Mouse (Mus musculus) hindbrain, embryonic 11.5 days (tissue): ENCODE results near the gene Ubxn2a. TPM values are rescaled to one million over a fixed set of nuclear protein-coding genes. Genes with fewer than 3 reads are reported as not detected.
A peak's percentile ranks its signal among the peaks of the same experiment; 100 is the strongest.

ENCODE experiments used
- ATAC-seq: fragments of 200-750 bp; cut with Nextera tagmentation; 2 replicates; pipeline ENCODE4 v1.8.0; 2017; ENCODE audit warnings: mild to moderate bottlenecking, moderate TSS enrichment, moderate library complexity; ENCODE audit not compliant: low FRiP score
- DNase-seq: peaks from one replicate; pipeline ENCODE4 v3.0.0-alpha.2; 2015; ENCODE audit warnings: low spot score
- H3K27ac ChIP-seq: fragments of 300-500 bp; sonication (generic); 2 replicates; pipeline ENCODE4 v1.5.1; 2014; ENCODE audit warnings: mild to moderate bottlenecking, low read depth, low read length
- H3K27me3 ChIP-seq: fragments of 300-500 bp; sonication (generic); 2 replicates; pipeline ENCODE4 v1.6.1; 2014; ENCODE audit warnings: mild to moderate bottlenecking, low read length, moderate library complexity, mixed read lengths; ENCODE audit not compliant: control insufficient read depth, insufficient read depth
- H3K36me3 ChIP-seq: fragments of 300-500 bp; sonication (generic); 2 replicates; pipeline ENCODE4 v1.6.1; 2014; ENCODE audit warnings: mild to moderate bottlenecking, low read length, moderate library complexity, mixed read lengths; ENCODE audit not compliant: control insufficient read depth, insufficient read depth
- H3K4me1 ChIP-seq: fragments of 300-500 bp; sonication (generic); replicated peaks from 2 replicates; pipeline ENCODE4 v1.6.1; 2014; ENCODE audit warnings: low read length, mixed read lengths; ENCODE audit not compliant: control insufficient read depth, insufficient read depth
- H3K4me2 ChIP-seq: fragments of 300-500 bp; sonication (generic); replicated peaks from 2 replicates; pipeline ENCODE4 v1.6.1; 2014; ENCODE audit warnings: mild to moderate bottlenecking, low read depth, low read length
- H3K4me3 ChIP-seq: fragments of 300-500 bp; sonication (generic); 2 replicates; pipeline ENCODE4 v1.5.1; 2014; ENCODE audit warnings: low read depth, low read length
- H3K9ac ChIP-seq: fragments of 300-500 bp; sonication (generic); 2 replicates; pipeline ENCODE4 v1.6.1; 2014; ENCODE audit warnings: low read depth, low read length
- H3K9me3 ChIP-seq: fragments of 300-500 bp; sonication (generic); 2 replicates; pipeline ENCODE4 v1.6.1; 2016; ENCODE audit warnings: low read length; ENCODE audit not compliant: control insufficient read depth
- WGBS: fragments of 180-500 bp; shearing (Covaris S2); extraction: QIAGEN DNeasy Blood & Tissue Kit; methylation state at CpG from one replicate; pipeline ENCODE4 v1.1.7; 2014; 5-methylcytosine and 5-hydroxymethylcytosine counted together
- polyA plus RNA-seq: library from polyadenylated mRNA; unstranded; fragments of >200 nt; fragmentation: Nextera tagmentation; extraction: Ambion mirVana; gene quantifications from 2 replicates; pipeline ENCODE4 v1.2.1, GENCODE M21; 2014

Ubxn2a gene
- polyA plus RNA-seq, 1 experiment from 2014 or later, result 27.8 TPM

DNA sequence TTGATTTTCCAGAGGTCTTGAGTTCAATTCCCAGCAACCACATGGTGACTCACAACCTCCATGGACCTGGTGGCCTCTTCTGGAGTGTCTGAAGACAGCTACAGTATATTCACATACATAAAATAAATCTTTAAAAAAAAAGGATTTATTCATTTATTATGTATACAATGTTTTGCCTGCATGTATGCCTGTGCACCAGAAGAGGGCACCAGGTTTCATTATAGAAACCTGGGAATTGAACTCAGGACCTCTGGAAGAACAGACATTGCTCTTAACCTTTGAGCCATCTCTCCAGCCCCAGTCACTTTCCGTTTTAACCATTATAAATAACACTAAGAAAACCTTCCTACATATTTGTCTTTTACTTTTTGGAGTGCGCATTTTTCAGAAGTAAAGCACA is 50.7 kb downstream of the Ubxn2a start:
- no peak overlapping the region for H3K9ac ChIP-seq
- H3K9me3 ChIP-seq, result no peaks in the 10 kb centered on the region
- H3K27me3 ChIP-seq, result no peaks in the 10 kb centered on the region
- peaks cover 2% of the 10 kb centered on the region; the same call in 1 of the 2 replicates for H3K36me3 ChIP-seq
- H3K4me3 ChIP-seq, result no peak overlapping the region
- no peak for ATAC-seq
- H3K4me2 ChIP-seq, result no peak overlapping the region
- no peak for DNase-seq
- no peaks in the 10 kb centered on the region for H3K4me1 ChIP-seq
- WGBS, result 95% methylated on average over 2 of the region's 2 CpGs
- H3K27ac ChIP-seq, result no peak overlapping the region

- 99% methylated on average over 5 of the region's 5 CpGs for WGBS
- Histone ChIP-seq H3K27ac (no peak overlapping the region), H3K9ac (no peak overlapping the region), H3K4me1 (no peaks in the 10 kb centered on the region), H3K4me2 (no peak overlapping the region), H3K27me3 (no peaks in the 10 kb centered on the region), H3K4me3 (no peak overlapping the region), H3K9me3 (no peaks in the 10 kb centered on the region), H3K36me3 (peaks cover 2% of the 10 kb centered on the region; the same call in 1 of the 2 replicates)
- DNase-seq (peak; percentile 24), ATAC-seq (no peak)
Measured at GRCm38 (mm10) chr12:4856160-4856559, 51.3 kb downstream of the Ubxn2a start.

GRCm38 (mm10) chr12:4843741-4844140 is 63.8 kb downstream of the Ubxn2a start:
- Histone ChIP-seq H3K4me3 (peak overlapping the region; percentile 56), H3K4me2 (peak overlapping the region; percentile 51), H3K9me3 (no peaks in the 10 kb centered on the region), H3K9ac (peak overlapping the region; percentile 50), H3K27ac (no peak overlapping the region), H3K4me1 (0 out of 2 replicates have a peak, but pooled peaks cover 2% of the 10 kb centered on the region), H3K27me3 (peaks cover 9% of the 10 kb centered on the region; the same call in 1 of the 2 replicates), H3K36me3 (no peaks in the 10 kb centered on the region)
- ATAC-seq (peak; percentile 50; the same call in 1 of the 2 replicates), DNase-seq (peak; percentile 60)
- under 1% methylated on average over 12 of the region's 12 CpGs for WGBS

- WGBS, result under 1% methylated on average over 30 of the region's 30 CpGs
- 0 out of 2 replicates have a peak, but pooled peaks cover 2% of the 10 kb centered on the region for H3K4me1 ChIP-seq
Measured at GRCm38 (mm10) chr12:4842890-4843597, 64.5 kb downstream of the Ubxn2a start, which contains the start of gene Wdcp. Gene Wdcp, plus strand, starts transcription at chr12:4843303.

DNA sequence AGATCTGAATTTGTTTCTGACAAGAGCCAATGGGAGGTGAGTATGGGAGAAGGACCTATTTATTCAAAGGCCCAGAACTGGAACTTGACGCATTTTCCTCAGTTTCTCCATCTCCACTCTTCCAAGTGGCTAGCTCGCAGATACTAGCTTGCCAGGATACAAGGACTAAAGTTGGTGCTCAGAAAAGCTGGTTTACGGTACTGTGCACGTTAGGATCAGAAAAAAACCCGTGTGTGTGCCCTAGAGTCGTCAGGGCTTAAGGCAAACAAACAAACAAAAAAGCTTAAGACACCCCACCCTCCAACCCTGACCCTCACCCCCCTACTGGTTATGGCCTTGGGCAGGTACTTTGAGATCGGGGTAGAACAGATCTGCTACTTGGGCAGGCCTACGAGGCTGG is 65.0 kb downstream of the Ubxn2a start:
- H3K4me2 ChIP-seq, result no peak overlapping the region
- H3K9ac ChIP-seq, result no peak overlapping the region
- no peak overlapping the region for H3K4me3 ChIP-seq
- DNase-seq (no peak), ATAC-seq (0 out of 2 replicates have a peak, but pooled peaks have one; percentile 17)
- no peak overlapping the region for H3K27ac ChIP-seq
- WGBS, result 82% methylated on average over 8 of the region's 8 CpGs
- H3K27me3 ChIP-seq, result peaks cover 9% of the 10 kb centered on the region; the same call in 1 of the 2 replicates
- no peaks in the 10 kb centered on the region for H3K36me3 ChIP-seq
- 0 out of 2 replicates have a peak, but pooled peaks cover 2% of the 10 kb centered on the region for H3K4me1 ChIP-seq
- H3K9me3 ChIP-seq, result no peaks in the 10 kb centered on the region

More at GRCm38 (mm10) chr12:4842890-4843597, 64.5 kb downstream of the Ubxn2a start, which contains the start of gene Wdcp:
- H3K36me3 ChIP-seq, result no peaks in the 10 kb centered on the region
- H3K27ac ChIP-seq, result no peak within 1 kb of the TSS
- no peaks in the 10 kb centered on the region for H3K9me3 ChIP-seq
- peaks cover 9% of the 10 kb centered on the region; the same call in 1 of the 2 replicates for H3K27me3 ChIP-seq
- peak within 1 kb of the TSS; percentile 50 for H3K9ac ChIP-seq
- H3K4me3 ChIP-seq, result peak within 1 kb of the TSS; percentile 56
- ATAC-seq, result peak; percentile 93
- DNase-seq, result peak; percentile 93
- H3K4me2 ChIP-seq, result peak within 1 kb of the TSS; percentile 51

- peak; percentile 61 for ATAC-seq
- no peaks in the 10 kb centered on the region for H3K9me3 ChIP-seq
- peaks cover 9% of the 10 kb centered on the region; the same call in 1 of the 2 replicates for H3K27me3 ChIP-seq
- peak within 1 kb of the TSS; percentile 63 for H3K4me3 ChIP-seq
- 0 out of 2 replicates have a peak, but pooled peaks cover 2% of the 10 kb centered on the region for H3K4me1 ChIP-seq
- peak; percentile 73 for DNase-seq
- no peak within 1 kb of the TSS for H3K27ac ChIP-seq
- no peaks in the 10 kb centered on the region for H3K36me3 ChIP-seq
- 2% methylated on average over 19 of the region's 37 CpGs for WGBS
- peak within 1 kb of the TSS; percentile 86 for H3K4me2 ChIP-seq
- peak within 1 kb of the TSS; percentile 71 for H3K9ac ChIP-seq
Measured at GRCm38 (mm10) chr12:4841392-4841887, 66.1 kb downstream of the Ubxn2a start, which contains the start of gene Fkbp1b. Gene Fkbp1b, minus strand, starts transcription at chr12:4841591.

- Histone ChIP-seq H3K27me3 (peaks cover 9% of the 10 kb centered on the region; the same call in 1 of the 2 replicates), H3K4me3 (peak overlapping the region; percentile 63), H3K9me3 (no peaks in the 10 kb centered on the region), H3K27ac (no peak overlapping the region), H3K9ac (peak overlapping the region; percentile 71), H3K36me3 (no peaks in the 10 kb centered on the region), H3K4me2 (peak overlapping the region; percentile 86), H3K4me1 (0 out of 2 replicates have a peak, but pooled peaks cover 2% of the 10 kb centered on the region)
- ATAC-seq (0 out of 2 replicates have a peak, but pooled peaks have one; percentile 1), DNase-seq (no peak)
- WGBS, result 3% methylated on average over 11 of the region's 11 CpGs
Measured at GRCm38 (mm10) chr12:4840741-4841140, 66.8 kb downstream of the Ubxn2a start.

GRCm38 (mm10) chr12:4840010-4840409 is 67.5 kb downstream of the Ubxn2a start:
- H3K27ac ChIP-seq, result no peak overlapping the region
- 0 out of 2 replicates have a peak, but pooled peaks cover 2% of the 10 kb centered on the region for H3K4me1 ChIP-seq
- H3K9me3 ChIP-seq, result no peaks in the 10 kb centered on the region
- no peak overlapping the region for H3K4me3 ChIP-seq
- 54% methylated on average over 6 of the region's 6 CpGs for WGBS
- no peaks in the 10 kb centered on the region for H3K36me3 ChIP-seq
- peaks cover 9% of the 10 kb centered on the region; the same call in 1 of the 2 replicates for H3K27me3 ChIP-seq
- 0 out of 2 replicates have a peak overlapping the region, but pooled peaks have one; percentile 86 for H3K4me2 ChIP-seq
- ATAC-seq (no peak), DNase-seq (no peak)
- H3K9ac ChIP-seq, result no peak overlapping the region
